Mouse (Mus musculus) forebrain, embryonic 16.5 days (tissue): ENCODE measurements at regions not wholly inside any gene's neighbourhood (a gene's known extent, or its start where the extent isn't known, plus 50 kb on each side); places are given as distances from the start of the nearest gene placed in this dataset.

Experiments
- ATAC-seq: fragments of 200-750 bp; cut with Nextera tagmentation; 2 replicates; pipeline ENCODE4 v1.8.0; 2017; ENCODE audit warnings: mild to moderate bottlenecking, moderate library complexity
- H3K27ac ChIP-seq: fragments of 300-500 bp; sonication (generic); 2 replicates; pipeline ENCODE4 v1.5.1; 2014; ENCODE audit warnings: low read length, control low read depth
- H3K27me3 ChIP-seq: fragments of 300-500 bp; sonication (generic); replicated peaks from 2 replicates; pipeline ENCODE4 v1.6.1; 2014; ENCODE audit warnings: low read length; ENCODE audit not compliant: control insufficient read depth, insufficient read depth
- H3K36me3 ChIP-seq: fragments of 300-500 bp; sonication (generic); 2 replicates; pipeline ENCODE4 v1.6.1; 2014; ENCODE audit not compliant: control insufficient read depth, insufficient read depth
- H3K4me1 ChIP-seq: fragments of 300-500 bp; sonication (generic); replicated peaks from 2 replicates; pipeline ENCODE4 v1.6.1; 2014; ENCODE audit warnings: low read length; ENCODE audit not compliant: control insufficient read depth, insufficient read depth
- H3K4me2 ChIP-seq: fragments of 300-500 bp; sonication (generic); 2 replicates; pipeline ENCODE4 v1.6.1; 2014; ENCODE audit warnings: mild to moderate bottlenecking, low read length, control low read depth
- H3K4me3 ChIP-seq: fragments of 300-500 bp; sonication (generic); replicated peaks from 2 replicates; pipeline ENCODE4 v1.5.1; 2014; ENCODE audit warnings: mild to moderate bottlenecking, low read length, control low read depth
- H3K9ac ChIP-seq: fragments of 300-500 bp; sonication (generic); replicated peaks from 2 replicates; pipeline ENCODE4 v1.6.1; 2014; ENCODE audit warnings: low read depth, low read length, control low read depth
- H3K9me3 ChIP-seq: fragments of 300-500 bp; sonication (generic); 2 replicates; pipeline ENCODE4 v1.6.1; 2016; ENCODE audit warnings: low read length; ENCODE audit not compliant: control insufficient read depth
- WGBS: fragments of 180-500 bp; shearing (Covaris S2); extraction: QIAGEN DNeasy Blood & Tissue Kit; methylation state at CpG from one replicate; pipeline ENCODE4 v1.1.7; 2014; 5-methylcytosine and 5-hydroxymethylcytosine counted together

DNA sequence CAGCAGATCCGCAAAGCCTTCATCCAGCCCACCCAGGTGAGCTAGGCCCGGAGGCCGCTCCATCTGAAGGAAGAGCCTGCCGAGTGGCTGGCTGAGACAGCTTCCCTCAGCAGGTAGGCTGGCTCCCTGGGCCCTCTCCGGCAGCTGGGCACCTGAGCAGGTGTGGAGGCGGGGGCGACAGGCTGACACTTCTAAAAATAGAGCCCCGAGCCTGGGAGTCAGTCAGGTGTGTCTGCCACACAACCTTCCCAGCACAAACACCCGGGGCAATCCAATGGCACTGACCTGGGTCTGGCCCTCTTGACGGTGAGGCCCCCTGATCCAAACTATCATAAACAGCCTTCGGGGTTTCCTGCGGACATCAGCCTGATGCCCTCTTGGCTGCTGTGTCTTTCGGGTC lies 58.5 kb downstream of the Zfp36l2 start:
- Histone ChIP-seq H3K36me3 (no peaks in the 10 kb centered on the region), H3K9me3 (no peaks in the 10 kb centered on the region), H3K27ac (no peak overlapping the region), H3K9ac (no peak overlapping the region), H3K27me3 (no peaks in the 10 kb centered on the region), H3K4me1 (no peaks in the 10 kb centered on the region), H3K4me3 (no peak overlapping the region), H3K4me2 (no peak overlapping the region)
- WGBS = 80% methylated on average over 13 of the region's 13 CpGs
- ATAC-seq = no peak

DNA sequence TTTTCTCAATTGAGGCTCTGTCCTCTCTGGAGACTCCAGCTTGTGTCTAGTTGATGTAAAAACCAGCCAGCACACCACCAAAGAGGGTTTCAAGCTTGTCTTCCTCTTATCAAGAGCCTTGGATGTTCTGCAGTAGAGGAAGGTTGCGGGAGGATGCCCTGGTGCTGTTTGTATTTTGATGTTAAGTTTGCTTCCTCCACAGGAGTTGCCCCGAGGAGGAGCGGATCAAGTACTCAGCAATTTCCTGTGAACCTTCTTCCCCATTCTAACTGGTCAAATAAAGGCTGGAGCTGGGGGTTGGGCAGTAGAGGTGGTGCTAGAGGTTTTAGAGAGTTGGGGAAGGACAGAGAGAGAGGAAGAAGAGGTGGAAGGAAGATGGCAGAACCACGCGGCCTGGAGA lies 59.5 kb downstream of the Zfp36l2 start:
- Histone ChIP-seq H3K27me3 (no peaks in the 10 kb centered on the region), H3K4me1 (no peaks in the 10 kb centered on the region), H3K4me2 (no peak overlapping the region), H3K27ac (no peak overlapping the region), H3K9me3 (no peaks in the 10 kb centered on the region), H3K36me3 (no peaks in the 10 kb centered on the region), H3K9ac (no peak overlapping the region), H3K4me3 (no peak overlapping the region)
- ATAC-seq = no peak
- WGBS = 93% methylated on average over 5 of the region's 5 CpGs

DNA sequence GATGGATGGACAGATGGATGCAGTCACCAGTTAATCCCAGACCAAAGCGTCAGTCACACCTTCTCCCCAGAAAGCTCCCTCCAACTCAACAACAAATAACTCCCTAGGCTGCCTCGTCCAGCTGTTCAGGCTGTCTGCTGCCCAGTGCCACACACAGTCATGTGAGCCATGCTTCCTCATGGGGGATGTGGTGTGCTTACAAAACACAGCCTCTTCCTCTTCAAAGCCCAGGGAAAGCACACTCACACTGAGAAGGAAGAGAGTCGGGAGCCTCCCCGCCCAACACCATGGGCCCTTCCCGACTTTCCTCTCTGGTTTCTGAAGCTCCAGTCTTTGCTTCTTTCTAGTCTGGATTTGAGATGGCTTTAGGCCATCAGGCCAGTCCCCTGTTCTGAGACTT lies 61.6 kb downstream of the Zfp36l2 start:
- no peaks in the 10 kb centered on the region for H3K27me3 ChIP-seq
- H3K27ac ChIP-seq = no peak overlapping the region
- H3K36me3 ChIP-seq = no peaks in the 10 kb centered on the region
- ATAC-seq = no peak
- no peak overlapping the region for H3K9ac ChIP-seq
- H3K4me3 ChIP-seq = no peak overlapping the region
- WGBS = 78% methylated on average over 5 of the region's 5 CpGs
- H3K9me3 ChIP-seq = no peaks in the 10 kb centered on the region
- H3K4me1 ChIP-seq = no peaks in the 10 kb centered on the region
- no peak overlapping the region for H3K4me2 ChIP-seq

DNA sequence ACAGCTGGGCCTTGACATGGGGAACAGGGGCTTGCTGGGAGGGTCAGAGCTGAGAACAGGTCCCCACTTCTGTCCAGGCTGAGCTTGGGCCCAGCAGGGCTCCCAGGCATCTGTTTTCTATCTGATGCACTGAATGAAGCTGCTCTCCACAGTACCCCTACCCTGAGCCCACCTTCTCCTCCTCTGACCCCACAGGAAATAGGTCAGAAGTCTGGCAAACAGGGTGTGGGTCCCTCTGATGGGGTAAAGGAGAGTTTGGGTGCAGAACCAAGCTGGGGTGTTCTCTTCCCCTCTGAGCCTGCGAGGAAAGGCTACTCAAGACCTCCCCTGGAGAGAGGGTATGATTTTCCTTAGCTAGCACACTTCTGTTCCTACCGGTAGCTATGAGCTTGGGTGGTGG lies 64.6 kb downstream of the Zfp36l2 start:
- H3K27me3 ChIP-seq = no peaks in the 10 kb centered on the region
- no peaks in the 10 kb centered on the region for H3K36me3 ChIP-seq
- H3K4me3 ChIP-seq = no peak overlapping the region
- no peak overlapping the region for H3K4me2 ChIP-seq
- H3K27ac ChIP-seq = no peak overlapping the region
- no peaks in the 10 kb centered on the region for H3K4me1 ChIP-seq
- no peak for ATAC-seq
- no peak overlapping the region for H3K9ac ChIP-seq
- WGBS = 89% methylated on average over 2 of the region's 2 CpGs
- no peaks in the 10 kb centered on the region for H3K9me3 ChIP-seq

DNA sequence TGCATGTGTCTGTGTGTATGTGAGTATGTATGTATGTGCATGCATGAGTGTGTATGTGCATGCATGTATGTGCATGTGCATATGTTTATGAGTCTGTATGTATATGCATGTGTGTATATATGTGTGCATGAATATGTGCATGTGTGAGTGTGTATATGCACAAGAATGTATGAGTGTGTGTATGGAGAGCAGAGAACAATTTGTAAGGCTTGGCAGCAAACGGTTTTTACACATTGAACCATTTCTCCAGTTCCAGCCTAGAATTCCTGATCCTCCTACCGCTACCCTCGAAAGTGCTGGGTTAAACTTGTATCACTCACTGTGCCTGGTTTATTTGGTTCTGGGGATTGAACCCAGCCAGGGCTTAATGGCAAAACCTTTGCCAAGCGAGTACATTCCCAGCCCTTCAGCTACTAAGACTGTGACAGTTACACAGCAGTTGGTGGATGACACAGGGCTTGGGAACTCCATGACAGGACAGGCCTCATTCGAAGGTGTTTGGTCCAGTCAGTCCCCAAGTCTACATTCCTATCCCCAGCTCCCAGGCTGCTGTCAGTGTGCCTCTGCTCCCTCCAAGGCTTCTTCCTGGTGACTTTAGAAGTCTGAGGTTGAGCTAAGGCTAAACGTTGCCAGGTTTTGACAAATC lies 65.1 kb downstream of the Zfp36l2 start:
- Histone ChIP-seq H3K4me2 (no peak overlapping the region), H3K4me1 (no peaks in the 10 kb centered on the region), H3K9ac (no peak overlapping the region), H3K9me3 (no peaks in the 10 kb centered on the region), H3K36me3 (no peaks in the 10 kb centered on the region), H3K4me3 (no peak overlapping the region), H3K27ac (no peak overlapping the region), H3K27me3 (no peaks in the 10 kb centered on the region)
- no peak for ATAC-seq
- 82% methylated on average over 6 of the region's 6 CpGs for whole genome bisulfite sequencing

DNA sequence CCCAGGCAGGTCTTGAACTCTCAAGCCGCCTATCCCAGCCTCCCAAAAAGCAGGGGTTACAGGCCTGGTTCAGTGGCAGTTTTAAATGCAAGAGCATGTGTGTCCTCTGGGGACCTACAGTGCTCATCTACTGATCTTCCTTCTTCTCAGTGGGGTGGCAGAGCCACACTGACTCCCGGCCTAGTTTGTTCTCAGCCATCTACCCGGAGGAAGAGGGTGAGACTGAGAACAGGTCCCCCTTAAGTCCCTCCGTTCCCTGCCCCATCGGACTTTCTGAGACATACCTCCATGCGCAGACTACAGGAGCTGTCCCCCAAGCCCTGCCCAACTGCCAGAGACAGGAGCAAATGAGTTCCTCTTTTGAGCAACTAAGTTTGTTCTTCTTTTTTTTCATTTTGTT lies 66.5 kb downstream of the Zfp36l2 start:
- Histone ChIP-seq H3K4me3 (no peak overlapping the region), H3K4me2 (no peak overlapping the region), H3K9ac (no peak overlapping the region), H3K36me3 (no peaks in the 10 kb centered on the region), H3K4me1 (peaks cover 1% of the 10 kb centered on the region), H3K27me3 (no peaks in the 10 kb centered on the region), H3K9me3 (no peaks in the 10 kb centered on the region), H3K27ac (no peak overlapping the region)
- 73% methylated on average over 6 of the region's 6 CpGs for WGBS
- ATAC-seq = no peak

DNA sequence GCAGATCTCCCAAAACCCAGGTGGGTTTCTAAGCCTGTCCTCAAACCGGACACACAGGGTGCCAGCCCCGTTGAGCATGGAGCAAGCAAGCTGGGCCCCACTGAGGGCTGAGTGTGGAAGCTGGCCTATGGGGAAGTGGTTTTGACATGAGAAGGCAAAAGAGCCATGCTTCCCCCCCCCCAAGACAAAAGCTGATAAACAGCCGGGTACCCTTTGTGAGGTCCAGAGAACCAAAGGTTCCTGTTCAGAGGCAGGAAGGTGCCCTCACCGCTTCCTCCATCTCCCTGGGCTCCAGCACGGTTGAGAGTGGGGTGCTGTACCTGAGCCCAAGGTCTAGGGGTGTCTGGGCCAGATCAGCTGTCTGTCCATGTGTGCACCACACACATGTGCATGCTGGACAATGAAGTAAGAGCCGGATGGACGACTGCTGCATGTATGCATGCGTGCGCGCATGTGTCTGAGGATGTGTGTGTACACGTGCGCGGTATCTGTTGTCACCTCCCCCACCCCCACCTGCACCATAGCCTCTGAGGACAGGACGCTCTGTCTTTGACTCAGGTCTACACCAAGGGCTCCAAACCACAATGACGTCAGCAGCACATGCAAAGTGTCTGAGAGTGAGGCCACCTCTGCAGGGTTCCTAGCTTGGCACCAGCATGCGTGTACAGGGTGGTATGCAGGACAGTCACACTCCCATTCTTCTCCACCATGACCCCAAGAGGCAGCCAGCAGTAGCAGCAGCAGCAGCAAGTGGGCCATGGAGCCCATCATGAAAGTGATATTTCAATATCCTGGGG lies 68.3 kb downstream of the Zfp36l2 start:
- no peak overlapping the region for H3K27ac ChIP-seq
- 90% methylated on average over 16 of the region's 16 CpGs for WGBS
- ATAC-seq = no peak
- no peaks in the 10 kb centered on the region for H3K9me3 ChIP-seq
- H3K36me3 ChIP-seq = no peaks in the 10 kb centered on the region
- H3K4me1 ChIP-seq = peaks cover 7% of the 10 kb centered on the region
- no peak overlapping the region for H3K4me3 ChIP-seq
- H3K4me2 ChIP-seq = no peak overlapping the region
- H3K9ac ChIP-seq = no peak overlapping the region
- H3K27me3 ChIP-seq = no peaks in the 10 kb centered on the region

DNA sequence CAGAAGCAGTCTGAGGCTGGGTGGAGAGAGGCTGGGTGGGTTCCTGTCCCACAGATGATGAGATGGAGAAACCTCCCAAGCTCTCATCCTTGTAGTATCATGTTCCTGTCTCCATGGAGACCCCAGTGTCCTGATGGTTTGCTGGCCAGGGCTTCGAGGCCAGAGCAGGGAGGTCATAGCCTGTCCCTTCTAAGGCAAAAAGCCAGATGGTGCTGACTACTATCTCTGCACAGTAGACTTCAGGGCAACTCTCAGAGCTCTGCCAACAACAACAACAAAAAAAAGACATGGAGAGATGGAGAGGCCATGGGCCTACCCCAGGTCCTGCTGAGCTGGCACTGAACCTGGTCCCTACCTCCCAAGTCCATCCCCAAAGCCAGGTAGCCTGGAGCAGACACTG lies 69.0 kb downstream of the Zfp36l2 start:
- ATAC-seq = no peak
- 45% methylated on average over 1 of the region's 1 CpGs for WGBS
- Histone ChIP-seq H3K27me3 (no peaks in the 10 kb centered on the region), H3K27ac (no peak overlapping the region), H3K4me2 (no peak overlapping the region), H3K4me1 (peaks cover 7% of the 10 kb centered on the region), H3K36me3 (no peaks in the 10 kb centered on the region), H3K9me3 (no peaks in the 10 kb centered on the region), H3K9ac (no peak overlapping the region), H3K4me3 (no peak overlapping the region)

DNA sequence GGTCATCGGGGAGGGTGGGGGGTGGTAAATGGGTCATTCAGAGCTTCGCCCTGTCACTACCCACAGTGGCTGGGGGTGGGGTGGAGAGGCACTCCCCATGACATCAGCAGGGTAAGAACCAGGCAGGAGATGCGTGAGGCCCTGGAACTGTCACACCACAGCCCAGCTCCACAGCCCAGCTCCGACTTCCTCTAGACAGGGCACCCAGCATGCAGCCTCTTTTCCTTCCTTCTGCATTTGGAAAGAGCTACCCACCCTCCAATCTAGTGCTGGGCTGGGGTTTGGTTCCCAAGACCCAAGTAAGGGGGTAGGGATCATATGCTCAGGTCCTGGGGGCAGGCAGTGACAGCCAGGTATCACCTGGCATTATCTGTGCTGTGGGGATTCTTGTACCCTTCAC lies 69.5 kb downstream of the Zfp36l2 start:
- H3K9ac ChIP-seq = no peak overlapping the region
- H3K36me3 ChIP-seq = no peaks in the 10 kb centered on the region
- H3K27ac ChIP-seq = no peak overlapping the region
- H3K4me2 ChIP-seq = no peak overlapping the region
- no peaks in the 10 kb centered on the region for H3K27me3 ChIP-seq
- peaks cover 7% of the 10 kb centered on the region for H3K4me1 ChIP-seq
- no peaks in the 10 kb centered on the region for H3K9me3 ChIP-seq
- no peak for ATAC-seq
- H3K4me3 ChIP-seq = no peak overlapping the region
- 85% methylated on average over 4 of the region's 4 CpGs for WGBS
